Mouse (Mus musculus) CD8-positive naive resting alpha-beta T cell, adult 57 days (primary cell): ENCODE results near the gene Nop2. TPM values are rescaled to one million over a fixed set of nuclear protein-coding genes. Genes with fewer than 3 reads are reported as not detected.

Experiments used
- total RNA-seq: library from RNA; stranded (reverse); gene quantifications from one replicate; pipeline ENCODE4 v1.2.4, GENCODE M21; 2023

Gene Nop2
- 43.1 TPM for total RNA-seq

DNA sequence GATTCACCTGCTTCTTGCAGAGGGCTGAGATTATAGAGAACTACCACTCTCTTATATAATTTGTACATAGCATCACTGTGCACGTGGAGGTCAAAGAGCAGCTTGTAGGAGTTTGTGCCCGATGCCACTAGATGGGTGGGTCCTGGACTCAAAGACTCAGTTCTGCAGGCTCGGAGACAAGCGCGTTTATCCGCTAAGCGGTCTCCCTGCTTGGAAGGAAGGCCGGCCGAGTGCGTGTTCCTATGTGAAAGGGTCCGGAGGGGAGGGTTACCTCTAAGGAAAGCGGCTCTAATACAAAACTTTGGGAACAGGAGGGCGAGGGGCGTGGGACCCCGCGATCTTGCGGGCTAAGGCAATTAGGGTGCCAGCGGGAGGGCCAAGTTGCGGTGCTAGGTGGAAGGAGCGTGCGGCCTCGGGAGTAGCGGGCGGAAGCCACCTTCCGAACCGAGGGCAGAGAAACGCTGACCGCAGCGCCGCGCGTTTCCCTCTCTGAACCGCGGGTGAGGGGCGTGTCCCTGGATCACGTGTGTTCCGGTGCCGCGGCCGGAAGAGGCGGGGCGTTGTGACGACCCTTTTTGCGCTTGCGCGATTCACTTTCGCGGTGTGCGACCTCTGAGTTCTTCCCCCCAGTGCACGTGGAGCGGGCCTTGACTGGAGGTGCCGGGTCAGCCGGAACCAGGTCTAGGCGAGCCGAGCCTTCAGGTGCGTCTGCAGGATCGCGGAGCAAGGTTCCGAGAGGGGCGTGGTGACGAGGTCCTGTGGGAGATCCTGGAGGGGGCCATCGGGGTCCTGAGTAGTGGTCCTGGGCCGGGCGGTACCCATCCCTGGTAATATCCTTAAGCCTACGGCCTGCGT lies at the start of gene Nop2:
Gene Nop2, plus strand, starts transcription at position 608 of the 855 bp plus-strand sequence.

DNA sequence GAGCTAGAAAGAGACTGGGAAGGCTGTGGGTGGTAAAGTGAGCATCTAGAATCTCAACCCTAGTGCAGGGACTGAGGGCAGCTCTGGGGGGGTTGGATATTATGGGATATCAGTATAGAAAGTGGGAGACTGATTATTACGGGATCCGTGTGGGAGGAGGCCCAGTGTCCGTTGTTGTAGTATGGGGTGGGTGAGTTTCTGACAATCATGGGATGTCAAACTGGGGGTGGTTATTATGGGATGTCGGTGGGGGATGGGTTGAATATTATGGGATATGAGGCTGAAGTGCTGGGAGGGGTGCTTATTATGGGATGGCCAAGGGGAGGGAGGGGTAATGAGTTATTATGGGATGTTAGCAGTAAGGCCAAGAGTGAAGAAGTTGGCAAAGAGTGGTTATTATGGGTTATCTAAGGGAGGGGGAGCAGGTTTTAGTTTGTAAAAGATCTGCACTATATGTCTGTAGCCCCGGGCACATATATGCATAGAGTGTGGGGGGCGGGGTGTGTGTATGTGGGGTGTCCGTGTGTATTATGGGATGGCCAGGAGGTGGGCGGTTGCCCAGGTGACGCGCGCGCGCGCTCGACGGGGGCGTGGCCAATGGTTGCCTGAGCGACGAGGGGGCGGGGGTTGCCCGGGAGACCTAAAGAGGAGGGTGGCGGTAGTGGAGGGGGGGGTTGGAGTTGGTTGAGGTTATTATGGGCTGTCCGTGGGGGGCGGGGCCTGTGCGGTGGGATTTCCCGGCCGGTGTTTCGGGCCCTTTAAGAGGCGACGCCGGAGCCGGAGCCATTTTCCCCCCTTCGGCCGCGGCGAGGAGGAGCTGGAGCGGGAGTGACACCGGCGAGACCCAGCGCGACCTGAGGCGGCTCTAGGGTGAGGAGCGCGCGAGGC lies 36.1 kb upstream of the Nop2 start, which contains the start of gene Chd4:
Gene Chd4, plus strand, starts transcription at position 591 of the 888 bp plus-strand sequence.

DNA sequence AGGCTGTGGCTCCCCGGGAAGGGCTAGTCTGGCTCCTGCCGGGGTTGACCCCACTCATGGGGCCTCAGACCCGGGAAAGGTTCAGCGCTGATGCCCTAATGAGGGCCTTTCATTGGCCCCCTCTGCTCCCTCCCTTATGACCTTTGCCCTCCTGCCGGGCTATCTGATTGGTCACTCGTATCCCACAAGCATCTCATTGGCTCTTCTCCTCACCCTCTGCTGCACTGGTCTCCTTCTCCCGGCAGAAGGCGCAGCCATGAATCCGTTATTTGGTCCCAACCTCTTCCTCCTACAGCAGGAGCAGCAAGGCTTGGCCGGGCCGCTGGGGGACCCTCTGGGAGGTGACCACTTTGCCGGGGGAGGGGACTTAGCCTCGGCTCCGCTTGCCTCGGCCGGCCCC lies 13.3 kb downstream of the Nop2 start, which contains the start of gene Iffo1:
Gene Iffo1, plus strand, starts transcription at position 241 of the 400 bp plus-strand sequence.

DNA sequence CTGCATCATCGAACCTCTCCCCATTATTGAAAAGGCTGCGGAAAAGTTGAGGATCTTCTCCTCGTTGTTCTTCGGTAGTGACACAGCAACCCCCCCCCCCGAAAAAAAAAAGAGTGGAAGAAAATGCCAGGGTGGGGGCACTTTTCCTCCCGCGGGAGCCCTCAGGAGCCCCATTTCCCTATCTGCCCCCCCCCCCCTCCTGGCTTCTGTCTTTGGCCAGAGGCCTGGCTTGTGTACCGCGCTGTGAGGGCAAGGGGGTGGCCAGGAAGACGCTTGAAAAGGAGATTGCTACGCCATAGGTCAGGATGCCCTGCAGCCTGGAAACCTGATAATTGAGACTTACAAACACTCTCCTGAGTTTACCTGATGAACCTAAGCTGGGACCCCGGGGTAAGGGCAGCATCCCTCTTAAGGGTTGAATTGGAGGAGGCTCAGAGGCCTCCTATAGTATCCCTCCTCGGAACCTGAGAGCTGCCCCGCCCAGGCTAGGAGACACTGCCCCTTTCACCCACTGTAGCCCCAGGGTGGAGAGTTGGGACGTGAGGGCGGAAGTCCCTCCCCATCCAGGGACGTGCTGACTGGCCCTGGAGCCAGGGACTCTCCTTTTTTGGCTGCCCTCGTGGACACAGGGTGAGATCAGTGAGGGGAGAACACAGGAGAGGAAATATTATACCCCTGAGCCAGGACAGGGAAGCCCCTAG lies 34.5 kb downstream of the Nop2 start, which contains the start of gene Gapdh:
Gene Gapdh, minus strand, starts transcription at position 417 of the 701 bp plus-strand sequence.

DNA sequence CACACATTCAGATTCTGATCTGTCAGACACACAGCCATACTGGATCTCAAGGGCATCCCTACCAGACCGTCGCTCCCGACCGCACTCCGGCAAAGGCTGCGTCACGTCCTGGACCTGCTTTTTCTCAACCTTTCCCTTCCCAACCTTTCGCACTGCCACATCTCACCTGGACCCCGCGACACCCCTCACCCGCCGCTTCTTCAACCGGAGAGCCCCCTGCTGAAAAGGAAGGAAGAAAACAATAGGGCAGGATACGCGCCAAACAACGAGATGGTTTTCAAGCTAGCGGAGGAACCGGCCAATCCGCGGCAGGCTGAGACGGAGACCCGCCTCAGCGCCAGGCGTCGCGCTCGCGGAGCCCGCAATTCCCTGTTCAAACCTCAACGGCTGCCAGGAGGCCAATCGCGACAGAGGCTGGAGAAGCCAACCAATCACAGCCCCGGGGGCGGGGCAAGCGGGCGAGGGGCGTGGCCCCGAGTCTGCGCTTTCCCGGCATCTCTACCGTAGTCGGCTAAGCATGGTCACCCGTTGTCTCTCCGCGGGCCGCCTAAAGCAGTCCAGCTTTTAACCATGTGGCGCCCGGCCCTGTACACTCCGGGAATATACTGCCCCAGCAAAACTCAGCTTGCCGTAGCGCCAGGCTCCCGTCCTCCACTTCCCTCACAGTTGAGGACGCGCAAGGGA lies 59.8 kb downstream of the Nop2 start, which contains the start of the genes Ncapd2 and Mrpl51:
Gene Ncapd2, minus strand, starts transcription at position 370 of the 684 bp plus-strand sequence.
Gene Mrpl51, plus strand, starts transcription at position 470 of the 684 bp plus-strand sequence.

Other genes with a start within 250 kb of the Nop2 start
- gene Cd4, start 243.7 kb upstream of the Nop2 start, total RNA-seq = 9.1 TPM
- 0.83 TPM for gene Lag3, start 220.2 kb upstream of the Nop2 start, total RNA-seq
- gene Ptms, start 211.8 kb upstream of the Nop2 start, total RNA-seq = 25.0 TPM
- gene Mlf2, start 200.5 kb upstream of the Nop2 start, total RNA-seq = 77.4 TPM
- gene Cops7a, start 166.4 kb upstream of the Nop2 start, total RNA-seq = 33.3 TPM
- 0.21 TPM for gene Pianp, start 135.2 kb upstream of the Nop2 start, total RNA-seq
- gene Zfp384, start 122.8 kb upstream of the Nop2 start, total RNA-seq = 68.9 TPM
- 83.2 TPM for gene Ing4, start 92.1 kb upstream of the Nop2 start, total RNA-seq
- 15.9 TPM for gene Acrbp, start 82.2 kb upstream of the Nop2 start, total RNA-seq
- 17.4 TPM for gene Lpar5, start 64.0 kb upstream of the Nop2 start, total RNA-seq
- 272 TPM for gene Chd4, start 35.9 kb upstream of the Nop2 start, total RNA-seq
- gene Iffo1, start 13.3 kb downstream of the Nop2 start, total RNA-seq = 29.9 TPM
- 391 TPM for gene Gapdh, start 34.6 kb downstream of the Nop2 start, total RNA-seq
- 42.1 TPM for gene Ncapd2, start 59.8 kb downstream of the Nop2 start, total RNA-seq
- 27.5 TPM for gene Mrpl51, start 59.9 kb downstream of the Nop2 start, total RNA-seq
- 93.5 TPM for gene Vamp1, start 83.6 kb downstream of the Nop2 start, total RNA-seq
- gene Tapbpl, start 100.0 kb downstream of the Nop2 start, total RNA-seq = 51.6 TPM
- 218 TPM for gene Cd27, start 105.1 kb downstream of the Nop2 start, total RNA-seq
- gene Tuba3a, start 154.1 kb downstream of the Nop2 start, total RNA-seq = not detected
- gene Ltbr, start 182.0 kb downstream of the Nop2 start, total RNA-seq = 1.4 TPM
- gene Scnn1a, start 188.8 kb downstream of the Nop2 start, total RNA-seq = not detected
- 46.5 TPM for gene Tnfrsf1a, start 217.5 kb downstream of the Nop2 start, total RNA-seq
- gene Plekhg6, start 248.9 kb downstream of the Nop2 start, total RNA-seq = not detected